Mouse (Mus musculus) megakaryocyte, embryonic 14.5 days (primary cell): ENCODE results near the gene Icam5.

Experiments used
- FLI1 ChIP-seq: IDR thresholded peaks from 2 replicates; pipeline ENCODE4 v1.6.1; 2012; ENCODE audit warnings: low read length, inconsistent platforms, mixed read lengths
- GATA1 ChIP-seq: IDR thresholded peaks from 3 replicates; pipeline ENCODE4 v1.6.1; 2012; ENCODE audit warnings: mixed read lengths, low read length, inconsistent platforms, borderline replicate concordance

DNA sequence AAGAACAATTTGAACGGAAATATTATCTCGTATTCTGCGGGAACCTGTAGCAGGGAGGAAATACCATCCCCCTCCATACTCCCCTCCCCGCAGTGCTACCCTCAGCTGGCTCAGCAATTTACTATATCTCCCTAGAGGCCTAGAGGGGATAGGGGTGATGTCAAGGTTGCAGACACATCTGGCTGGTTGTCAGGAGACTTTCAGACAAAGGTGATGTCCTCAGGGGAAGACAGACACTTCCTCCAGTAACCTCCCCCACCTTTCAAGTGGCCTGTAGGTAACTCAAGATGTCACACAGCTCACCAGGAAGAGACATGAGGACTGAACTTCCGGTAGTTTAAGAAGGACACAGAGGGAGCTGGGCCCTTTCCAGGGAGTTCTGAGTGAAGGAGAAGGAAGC, 48.7 kb upstream of the Icam5 start:
- TF ChIP-seq GATA1 (no peak), FLI1 (no peak)
